Mouse (Mus musculus): ENCODE measurements around the gene Gm49359. TPM values are rescaled to one million over a fixed set of nuclear protein-coding genes. Genes with fewer than 3 reads are reported as not detected.

The Gm49359 gene
- 0.44 and 0.86 TPM in 2 replicates for polyA plus RNA-seq (2012; rRNA removed)

DNA sequence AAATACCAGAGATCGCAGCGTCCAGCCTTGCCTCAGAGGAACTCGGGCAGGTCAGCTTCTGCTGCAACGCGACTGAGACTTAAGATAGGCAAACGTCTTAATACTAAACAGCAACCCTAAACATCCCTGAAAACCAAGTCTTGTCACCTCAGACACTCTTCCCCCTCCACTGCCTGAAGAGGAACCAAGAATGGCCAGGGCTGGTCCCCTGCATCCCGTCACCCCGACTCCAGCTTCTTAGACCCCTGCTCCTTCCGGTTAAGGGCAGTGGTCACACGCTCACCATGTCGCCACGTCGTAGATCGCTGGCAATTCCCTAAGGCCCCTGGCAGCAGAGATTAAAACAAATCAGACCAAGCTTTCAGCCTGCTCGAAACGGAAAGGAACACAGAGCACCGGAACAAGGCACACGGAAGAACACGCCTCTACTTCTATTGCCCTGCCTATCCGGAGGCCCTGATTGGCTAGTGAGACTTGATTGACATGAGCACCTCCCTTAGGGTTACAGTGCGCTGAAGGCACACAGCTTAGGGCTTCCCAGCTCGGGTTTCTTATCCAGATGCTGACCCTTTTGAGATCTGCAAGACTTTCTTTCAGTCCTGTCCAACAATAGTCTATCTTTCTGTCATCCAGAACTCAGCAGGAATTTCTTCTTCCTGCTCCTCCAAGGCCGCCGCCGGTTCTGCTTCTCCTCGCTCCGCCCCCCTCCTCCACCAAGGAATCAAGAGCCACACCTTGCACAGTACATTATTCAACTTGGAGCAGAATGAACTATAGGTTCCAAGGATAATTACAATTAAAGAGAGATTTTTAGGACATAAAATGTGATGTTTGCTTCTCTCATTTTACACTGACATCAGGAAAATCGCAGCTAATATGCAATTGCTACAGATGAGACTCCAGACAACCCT, at the start of gene Gm49359:
Gm49359 (minus strand) TSS at position 409 of the 911 bp plus-strand sequence.

Other genes starting within 250 kb of the Gm49359 start
- 0.05 and 0.12 TPM in 2 replicates for gene Gm3604, start 83.7 kb downstream of the Gm49359 start, polyA plus RNA-seq (2012; rRNA removed)
- not detected in 2 replicates for gene Zfp935, start 91.7 kb upstream of the Gm49359 start, polyA plus RNA-seq (2012; rRNA removed)
- gene Zfp934, start 104.4 kb upstream of the Gm49359 start, polyA plus RNA-seq (2012; rRNA removed), result 0.36 and 0.57 TPM in 2 replicates
- gene 6720489N17Rik, start 157.3 kb upstream of the Gm49359 start, polyA plus RNA-seq (2012; rRNA removed), result 0.05 TPM in 1 of 2 replicates, not detected in the other

Measured in colon, adult 2 months (tissue).